Mouse (Mus musculus) left cerebral cortex, adult 9 months (tissue): ENCODE results near the gene Ctdspl.

Experiments
- DNase-seq, 2 experiments: peaks; one replicate each; pipeline ENCODE4 v3.0.0; 2022; ENCODE audit warnings: low spot score in 2 of 2

Gene Ctdspl

GRCm38 (mm10) chr9:118949124-118949523, 22.9 kb downstream of the Ctdspl start:
- DNase-seq = no peak

DNA sequence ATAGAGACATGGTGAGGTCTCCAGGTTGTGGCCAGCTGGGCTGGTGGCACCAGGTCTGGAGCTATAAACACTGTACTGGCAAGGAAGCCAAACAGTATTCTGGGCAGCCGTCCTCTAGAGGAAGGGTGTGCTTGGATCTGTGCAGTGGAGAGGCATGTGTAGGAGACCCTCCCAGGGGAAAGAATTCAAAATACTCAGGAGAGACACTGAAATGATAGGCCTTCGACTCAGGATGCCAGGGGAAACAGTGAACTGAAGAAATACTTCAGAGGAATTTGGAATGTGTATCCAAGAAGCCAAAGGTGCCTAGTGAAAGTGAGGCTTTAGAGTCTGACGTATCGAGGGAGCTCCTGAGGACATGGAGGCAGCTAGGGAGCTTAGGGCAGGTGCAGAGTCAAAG, 23.4 kb downstream of the Ctdspl start:
- no peak for DNase-seq

DNA sequence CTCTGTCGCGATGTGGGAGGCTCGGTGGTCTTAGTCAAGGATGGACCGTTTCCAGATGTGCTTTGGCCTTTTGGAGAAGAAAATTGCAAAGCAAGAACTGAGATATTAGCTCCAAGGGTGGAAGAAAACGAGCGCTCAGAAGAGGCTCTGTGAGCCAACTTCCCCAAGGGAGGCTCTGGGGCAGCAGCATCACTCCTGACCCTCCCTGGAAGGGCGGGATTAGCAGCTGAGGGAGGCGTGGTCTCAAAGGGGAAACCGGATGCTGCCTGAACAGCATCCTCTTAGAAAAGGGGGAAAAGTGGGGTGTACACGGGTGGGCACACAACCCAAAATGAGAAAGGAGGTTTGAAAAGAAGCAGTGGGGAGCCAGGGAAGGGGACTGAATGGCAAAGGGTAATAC, 23.8 kb downstream of the Ctdspl start:
- no peak for DNase-seq

GRCm38 (mm10) chr9:118950751-118951150, 24.5 kb downstream of the Ctdspl start:
- no peak for DNase-seq

- no peak for DNase-seq
These were observed 25.1 kb downstream of the Ctdspl start for GRCm38 (mm10) chr9:118951381-118951780.

- DNase-seq = no peak
These were observed 25.9 kb downstream of the Ctdspl start for GRCm38 (mm10) chr9:118952180-118952579.

DNA sequence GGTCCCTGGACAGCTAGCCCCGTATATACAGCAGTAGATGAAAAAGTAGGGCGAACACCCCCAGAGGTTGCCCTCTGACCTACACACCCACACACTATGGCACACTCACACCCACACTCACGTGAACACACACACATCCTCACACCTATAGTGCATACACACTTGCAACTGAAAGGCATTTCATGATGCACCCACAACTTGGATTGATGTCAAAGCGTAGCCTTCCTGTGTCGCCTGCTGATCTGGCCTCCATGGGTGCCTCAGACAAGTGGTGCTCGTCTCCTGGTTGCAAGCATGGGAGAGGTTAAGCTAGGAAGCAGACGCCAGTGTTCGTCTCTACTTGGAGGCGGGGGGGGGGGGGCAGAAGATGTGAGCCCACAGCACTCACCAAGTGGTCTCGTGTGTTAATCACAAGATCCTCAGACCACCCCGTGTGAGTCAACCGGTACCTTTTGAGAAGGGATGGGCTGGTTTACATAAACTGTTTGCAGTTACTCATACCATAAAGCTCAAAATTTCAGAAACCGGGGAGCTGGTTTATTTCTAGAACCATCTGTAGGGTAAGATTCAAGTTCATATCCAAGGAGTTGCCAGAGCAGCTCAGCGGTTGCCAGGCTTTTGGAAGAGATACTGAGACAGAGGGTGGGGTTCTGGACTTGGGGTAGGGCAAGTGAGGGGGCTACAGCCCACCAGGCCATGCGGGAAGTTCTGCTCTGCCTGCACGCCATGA, 27.4 kb downstream of the Ctdspl start:
- no peak for DNase-seq

DNA sequence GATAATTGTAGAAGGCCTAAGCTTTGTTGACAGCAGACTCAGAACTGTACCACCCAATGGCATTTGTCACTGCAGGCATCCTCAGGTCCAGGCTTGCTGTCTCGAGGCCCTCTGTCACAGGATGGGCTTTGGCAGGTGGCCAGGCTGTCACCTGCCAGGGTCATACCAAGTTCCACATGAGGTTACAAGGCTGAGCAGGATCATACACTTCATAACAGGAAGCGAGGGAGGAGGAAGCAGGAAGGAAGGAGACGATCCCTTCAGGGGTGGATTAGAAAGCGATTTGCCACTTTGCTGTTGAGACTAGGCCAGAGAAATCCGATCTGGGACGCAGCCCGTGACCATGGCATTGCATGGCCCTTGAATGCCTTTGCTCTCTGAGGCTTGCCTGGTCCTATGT, 32.5 kb downstream of the Ctdspl start:
- DNase-seq = no peak

- DNase-seq = no peak
These were observed 34.3 kb downstream of the Ctdspl start for GRCm38 (mm10) chr9:118960415-118961091.

- no peak for DNase-seq
These were observed 36.9 kb downstream of the Ctdspl start for GRCm38 (mm10) chr9:118963149-118963548.

GRCm38 (mm10) chr9:118964263-118965034, 38.2 kb downstream of the Ctdspl start:
- no peak for DNase-seq

GRCm38 (mm10) chr9:118969810-118970209, 43.6 kb downstream of the Ctdspl start:
- no peak for DNase-seq

GRCm38 (mm10) chr9:118973028-118973427, 46.8 kb downstream of the Ctdspl start:
- DNase-seq = no peak

DNA sequence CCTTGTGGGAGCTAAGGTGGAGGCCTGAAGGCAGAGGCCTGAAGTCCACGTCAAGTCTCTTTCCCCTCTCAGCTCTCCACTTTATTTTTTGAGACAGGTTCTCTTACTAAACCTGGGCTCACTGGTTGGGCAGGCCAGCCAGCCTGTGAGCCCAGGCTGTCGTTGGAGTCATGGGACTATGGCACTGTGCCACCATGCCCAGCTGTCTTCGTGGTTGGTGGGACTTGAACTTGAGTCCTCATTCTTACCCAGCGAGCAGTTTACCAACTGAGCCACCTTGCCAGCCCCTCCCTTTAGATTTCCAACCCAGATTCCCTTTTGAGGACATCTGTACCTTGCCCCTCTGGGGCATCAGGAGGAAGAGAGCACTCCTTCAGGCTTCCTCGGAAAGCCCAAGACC, 47.3 kb downstream of the Ctdspl start:
- DNase-seq = no peak

DNA sequence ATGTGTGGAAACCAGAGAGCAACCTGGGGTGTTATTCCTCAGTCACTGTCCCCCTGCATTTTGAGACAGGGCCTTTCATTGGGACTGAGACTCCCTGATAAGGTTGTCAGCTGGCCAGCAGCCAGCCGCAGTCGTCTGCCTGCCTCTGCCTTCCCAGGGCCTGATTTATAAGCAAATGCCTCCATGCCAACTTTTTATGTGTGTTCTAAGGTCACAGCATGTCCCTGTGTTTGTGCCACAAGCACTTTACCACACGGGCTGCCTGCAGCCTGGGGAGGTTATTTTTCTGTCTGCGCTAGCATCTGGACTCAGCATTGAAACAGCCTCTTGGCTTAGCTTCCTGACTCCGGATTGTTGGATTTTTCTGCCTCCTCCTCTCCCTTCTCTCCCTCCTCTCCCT, 47.9 kb downstream of the Ctdspl start:
- no peak for DNase-seq

- DNase-seq = no peak
These were observed 49.0 kb downstream of the Ctdspl start for GRCm38 (mm10) chr9:118975211-118975671.

DNA sequence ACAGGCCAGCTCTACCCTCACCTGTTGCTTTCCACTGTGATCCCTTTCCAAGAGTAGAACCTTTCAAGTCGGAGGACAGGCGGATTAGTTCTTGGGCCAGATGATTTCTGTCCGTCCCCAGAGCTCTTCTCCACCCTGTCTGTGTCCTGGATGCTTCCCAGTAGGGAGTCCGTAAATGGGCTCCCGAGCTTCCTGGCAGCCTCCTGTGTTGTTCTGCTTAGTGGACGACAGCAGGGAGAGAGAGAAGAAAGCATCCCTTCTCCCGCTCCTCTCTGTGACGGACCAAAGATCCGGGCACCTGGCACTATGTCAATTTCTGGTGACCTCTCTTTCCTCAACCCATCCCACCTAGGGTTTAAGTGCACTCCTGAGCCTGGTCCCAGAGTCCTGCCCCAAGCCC, 49.5 kb downstream of the Ctdspl start:
- DNase-seq = no peak

DNA sequence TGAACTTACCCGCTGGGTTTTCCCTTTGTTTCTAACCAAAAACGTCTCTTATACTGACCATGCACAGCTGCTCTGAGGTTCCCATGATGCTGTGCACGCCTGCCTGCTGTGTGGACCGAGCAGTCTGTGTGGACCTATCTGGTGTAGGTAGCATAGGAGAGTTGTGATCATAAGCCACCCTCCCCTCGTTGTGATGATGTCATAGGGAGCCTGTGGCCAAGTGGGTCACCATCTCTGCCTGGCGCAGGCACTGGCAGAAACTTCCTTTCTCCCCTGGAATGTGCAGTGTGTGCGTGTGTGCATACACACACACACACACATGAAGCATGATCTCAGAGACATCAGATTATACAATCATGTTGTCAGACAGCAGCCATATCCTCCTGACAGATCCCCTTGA, 50.3 kb downstream of the Ctdspl start:
- DNase-seq = no peak

DNA sequence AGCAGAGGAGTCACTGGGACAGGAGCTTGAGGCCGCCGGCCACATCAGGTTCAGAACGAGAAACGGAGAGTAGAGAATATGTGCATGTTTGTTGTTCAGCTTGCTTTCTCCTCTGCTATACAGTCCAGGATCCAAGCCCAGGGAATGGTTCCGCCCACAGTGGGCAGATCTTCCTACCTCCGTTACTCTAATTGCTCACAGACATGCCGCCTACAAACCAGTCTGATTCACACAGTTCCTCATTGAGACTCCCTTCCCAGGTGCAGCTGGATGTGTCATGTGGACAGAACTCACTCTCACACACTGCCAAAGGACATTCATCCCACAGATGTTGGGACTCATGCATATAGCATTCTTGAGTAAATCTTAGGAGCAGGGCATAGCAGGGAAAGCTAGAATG, 51.2 kb downstream of the Ctdspl start:
- peak in 1 of 2 experiments; percentile 62 for DNase-seq

DNA sequence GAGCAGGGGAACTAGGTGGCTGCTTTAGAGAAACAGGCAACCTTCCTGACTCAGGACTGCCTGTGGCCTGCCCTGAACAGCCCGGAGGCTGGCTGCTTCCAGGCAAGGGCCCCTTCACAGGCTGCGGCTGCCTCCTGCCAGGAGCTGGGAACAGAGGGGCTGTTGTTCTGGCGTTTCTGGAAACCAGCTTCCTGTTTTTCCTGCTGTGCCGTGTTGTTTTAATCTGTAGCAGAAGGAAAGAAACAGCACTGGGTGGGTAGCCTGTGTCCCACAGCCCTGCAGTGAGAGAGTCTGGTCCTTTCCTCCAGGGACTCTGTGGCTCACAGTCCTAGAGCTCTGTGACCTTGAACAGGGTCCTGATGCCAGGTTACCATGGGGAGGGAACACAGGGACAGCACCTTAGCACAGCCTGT, 54.2 kb downstream of the Ctdspl start:
- DNase-seq = peak in 1 of 2 experiments; percentile 61

DNA sequence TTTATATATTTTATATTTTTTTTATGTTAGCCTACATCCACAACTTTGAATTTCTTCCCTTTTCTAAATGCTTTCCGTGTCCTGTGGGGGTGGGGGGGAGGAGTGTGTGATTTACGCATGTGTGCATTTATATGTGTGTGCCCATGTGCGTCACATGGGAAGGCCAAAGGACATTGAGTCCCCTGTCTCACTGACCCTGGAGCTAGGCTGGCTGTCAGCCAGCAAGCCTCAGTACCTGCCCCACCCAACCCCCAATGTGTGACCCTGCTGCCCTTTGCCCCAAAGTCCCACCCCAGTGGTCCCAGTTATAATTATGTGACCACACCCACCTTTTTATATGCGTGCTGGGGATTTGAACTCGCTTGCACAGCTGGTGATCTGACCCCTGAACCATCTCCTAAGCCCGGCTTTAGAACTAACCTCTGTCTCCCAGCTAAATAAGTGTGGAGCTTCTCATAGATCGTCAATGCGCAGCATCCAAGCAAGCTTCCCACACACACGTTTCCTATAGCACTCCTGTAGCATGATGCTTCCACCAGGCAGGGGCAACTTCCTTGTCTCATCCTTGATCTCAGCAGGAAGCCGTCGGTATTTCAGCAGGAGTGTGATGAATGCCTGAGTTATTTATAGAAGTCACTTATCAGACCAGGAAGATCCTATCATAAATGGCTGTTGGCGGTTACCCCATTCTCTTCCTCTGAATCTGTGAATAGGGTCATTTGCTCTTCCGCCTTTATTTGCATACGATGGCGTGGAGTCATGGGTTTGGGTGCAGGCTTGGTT, 58.6 kb downstream of the Ctdspl start:
- DNase-seq = no peak

DNA sequence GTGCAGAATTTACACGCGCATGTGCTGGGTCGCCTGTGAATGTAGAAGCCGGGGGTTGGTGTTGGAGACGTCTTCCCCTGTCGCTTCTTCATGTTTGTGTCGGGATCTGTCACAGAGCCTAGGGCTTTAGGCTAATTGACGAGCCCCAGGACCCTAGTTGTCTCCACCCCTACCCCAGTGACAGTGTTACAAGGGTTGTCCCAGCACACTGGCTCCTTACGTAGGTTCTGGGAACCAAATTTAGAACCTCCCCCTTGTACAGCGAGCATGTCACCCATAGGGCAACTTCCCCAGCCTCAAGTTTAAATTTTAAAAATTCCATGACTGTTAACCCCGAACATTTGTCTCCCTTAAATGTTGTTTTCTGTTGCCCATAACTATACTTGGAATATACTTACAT, 60.0 kb downstream of the Ctdspl start:
- no peak for DNase-seq
